Mouse (Mus musculus) myocyte (in vitro differentiated cells): Measurements from ENCODE around the gene Slit3.

ENCODE experiments used
- CEBPB ChIP-seq: IDR thresholded peaks from 2 replicates; pipeline ENCODE4 v1.6.1; 2011; ENCODE audit warnings: mild to moderate bottlenecking, moderate library complexity; ENCODE audit not compliant: poor library complexity, insufficient read depth, severe bottlenecking
- E2F4 ChIP-seq: IDR thresholded peaks from one replicate; pipeline ENCODE4 v1.6.1; 2011; ENCODE audit warnings: mild to moderate bottlenecking, control low read depth, moderate library complexity; ENCODE audit not compliant: insufficient read depth
- MAX ChIP-seq: IDR thresholded peaks from one replicate; pipeline ENCODE4 v1.6.1; 2011; ENCODE audit warnings: low read depth, mild to moderate bottlenecking, control low read depth
- MYOD1 ChIP-seq, 3 experiments: IDR thresholded peaks; one replicate each; pipeline ENCODE4 v1.6.1; 2011; ENCODE audit warnings: control low read depth in 2 of 3, low read depth in 2 of 3, mild to moderate bottlenecking in 2 of 3, moderate library complexity in 1 of 3; ENCODE audit not compliant: insufficient read length in 2 of 3, control insufficient read depth in 1 of 3
- MYOG ChIP-seq, 3 experiments: IDR thresholded peaks; one replicate each; pipeline ENCODE4 v1.6.1; 2011; ENCODE audit warnings: control low read depth in 2 of 3, low read depth in 2 of 3, mild to moderate bottlenecking in 2 of 3; ENCODE audit not compliant: insufficient read length in 2 of 3, control insufficient read depth in 1 of 3, insufficient read depth in 1 of 3
- POLR2A ChIP-seq: IDR thresholded peaks from one replicate; pipeline ENCODE4 v1.6.1; 2011; ENCODE audit warnings: low read depth, mild to moderate bottlenecking, control low read depth, moderate library complexity; ENCODE audit not compliant: insufficient read length
- TCF12 ChIP-seq: IDR thresholded peaks from one replicate; pipeline ENCODE4 v1.6.1; 2011; ENCODE audit warnings: mild to moderate bottlenecking, control low read depth; ENCODE audit not compliant: poor library complexity, insufficient read depth, severe bottlenecking
- TCF3 ChIP-seq: IDR thresholded peaks from one replicate; pipeline ENCODE4 v1.6.1; 2011; ENCODE audit warnings: low read depth, control low read depth; ENCODE audit not compliant: insufficient read length
- USF1 ChIP-seq: IDR thresholded peaks from one replicate; pipeline ENCODE4 v1.6.1; 2011; ENCODE audit warnings: low read depth, mild to moderate bottlenecking, control low read depth, moderate library complexity

DNA sequence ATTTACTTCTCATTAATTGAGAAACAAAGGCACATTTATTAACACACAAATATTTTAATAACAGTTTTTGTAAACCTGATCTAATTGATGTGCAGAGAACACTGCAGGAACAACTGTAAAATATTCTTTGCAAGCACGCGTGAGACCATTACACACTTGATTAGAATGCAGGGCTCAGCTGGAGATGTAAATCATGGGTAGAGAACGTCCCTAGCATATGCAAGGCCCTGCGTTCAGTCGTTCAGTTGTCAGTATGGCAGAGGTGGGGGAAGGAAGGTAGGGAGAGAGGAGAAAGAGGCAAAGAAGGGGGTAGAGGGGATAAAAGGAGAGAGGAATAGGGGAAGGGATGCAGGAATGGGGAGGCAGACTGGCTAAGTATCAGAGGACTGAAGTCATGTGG, 61.9 kb downstream of the Slit3 start:
- TF ChIP-seq MYOD1 (IDR thresholded peaks at IDR 0.05; ENCODE audit: control insufficient read depth in 1 of 3, insufficient read length in 2 of 3, low read depth in 2 of 3) (no peak), MAX (no peak), POLR2A (no peak), TCF12 (no peak), MYOG (IDR thresholded peaks at IDR 0.05; ENCODE audit: control insufficient read depth in 1 of 3, insufficient read depth in 1 of 3, insufficient read length in 2 of 3, low read depth in 2 of 3) (no peak), E2F4 (no peak), CEBPB (no peak), USF1 (no peak), TCF3 (no peak)
